Mouse (Mus musculus): ENCODE data around the gene Dohh.

Dohh gene

GRCm38 (mm10) chr10:81383802-81384604 is at the start of gene Dohh, which contains the start of gene Gm48551:
Dohh (plus strand) TSS chr10:81384428.
Gm48551 (plus strand) TSS chr10:81384466.
- peak; percentile 99 for DNase-seq

GRCm38 (mm10) chr10:81335393-81336340 is 48.6 kb upstream of the Dohh start:
- DNase-seq = no peak

GRCm38 (mm10) chr10:81336558-81336957 is 47.7 kb upstream of the Dohh start:
- DNase-seq = no peak

DNA sequence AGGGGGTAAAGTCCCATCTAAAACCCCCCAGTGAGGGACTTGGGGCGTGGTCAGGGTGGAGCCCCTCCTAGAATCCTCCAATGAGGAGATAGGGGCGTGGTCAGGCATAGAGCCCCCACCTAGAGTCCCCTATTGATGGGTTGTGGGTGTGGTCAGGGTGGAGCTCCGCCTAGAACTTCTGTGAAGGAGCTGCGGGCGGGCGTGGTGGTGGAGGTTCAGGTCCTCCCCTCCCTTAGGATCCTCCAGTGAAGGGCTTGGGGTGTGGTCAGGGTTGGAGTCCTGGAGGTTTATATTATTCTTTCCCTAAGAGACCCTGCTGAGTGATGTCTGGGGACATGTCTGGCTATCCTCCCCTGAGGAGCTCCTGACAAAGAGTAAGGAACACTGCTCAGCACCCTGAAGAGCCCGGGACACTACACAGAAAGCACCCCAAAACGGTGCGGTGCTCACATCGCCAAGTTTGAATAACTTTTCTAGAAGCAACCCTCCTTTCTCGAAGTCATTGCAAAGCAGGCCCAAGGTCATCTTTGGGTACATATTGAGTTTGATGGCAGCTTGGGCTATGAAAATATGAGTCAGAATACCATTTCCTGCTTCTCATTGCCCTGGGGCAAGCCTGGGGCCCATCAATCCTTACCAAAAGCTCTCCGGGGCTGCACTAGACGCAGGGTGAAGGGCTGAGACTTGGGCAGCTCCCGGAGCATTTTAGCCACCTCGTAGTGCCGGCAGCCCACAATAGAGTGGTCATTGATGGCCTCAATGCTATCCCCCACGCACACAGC is 43.5 kb upstream of the Dohh start:
- no peak for DNase-seq

- DNase-seq = peak; percentile 81
These were observed 42.8 kb upstream of the Dohh start for GRCm38 (mm10) chr10:81341333-81341949.

DNA sequence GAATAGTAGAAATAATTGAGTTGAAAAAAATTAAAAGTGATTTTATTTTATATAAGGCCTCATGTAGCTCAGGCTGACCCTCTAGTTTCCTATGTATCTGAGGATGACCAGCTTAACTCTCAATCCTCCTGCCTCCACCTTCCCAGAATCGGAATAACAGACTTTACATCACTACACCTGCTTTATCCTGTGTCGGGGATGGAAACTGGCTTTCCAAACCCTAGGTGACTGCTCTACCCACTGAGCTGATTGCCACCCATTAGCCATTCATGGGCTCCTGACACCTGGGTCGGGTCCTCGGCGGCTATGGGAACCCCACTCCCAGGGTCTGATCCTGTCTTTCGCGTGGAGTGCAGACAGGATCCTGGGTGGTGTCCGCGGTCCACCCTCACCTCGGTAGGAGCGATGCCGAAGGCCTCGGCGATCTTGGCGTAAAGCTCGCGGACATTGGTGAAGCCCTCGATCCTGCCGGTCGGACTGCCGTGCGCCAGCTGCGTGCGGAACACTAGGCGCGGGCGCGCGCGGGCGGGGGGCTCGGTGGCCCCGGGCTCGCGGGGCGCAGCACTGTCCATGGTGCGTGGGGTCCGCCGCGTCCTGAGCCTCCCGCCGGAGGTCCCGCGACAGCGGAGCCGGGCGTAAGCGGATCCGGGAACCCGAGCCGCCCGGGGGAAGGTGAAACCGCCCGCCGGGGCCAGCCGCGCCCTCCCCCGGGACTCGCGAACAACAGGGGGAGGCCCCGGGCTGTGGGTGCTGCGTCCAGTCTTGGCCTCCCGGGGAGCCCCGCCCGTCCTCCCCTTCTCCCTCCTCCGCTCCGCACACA is 41.3 kb upstream of the Dohh start, which contains the start of gene Gipc3:
Gipc3 (minus strand) TSS at position 581 of the 820 bp plus-strand sequence.
- DNase-seq = no peak

DNA sequence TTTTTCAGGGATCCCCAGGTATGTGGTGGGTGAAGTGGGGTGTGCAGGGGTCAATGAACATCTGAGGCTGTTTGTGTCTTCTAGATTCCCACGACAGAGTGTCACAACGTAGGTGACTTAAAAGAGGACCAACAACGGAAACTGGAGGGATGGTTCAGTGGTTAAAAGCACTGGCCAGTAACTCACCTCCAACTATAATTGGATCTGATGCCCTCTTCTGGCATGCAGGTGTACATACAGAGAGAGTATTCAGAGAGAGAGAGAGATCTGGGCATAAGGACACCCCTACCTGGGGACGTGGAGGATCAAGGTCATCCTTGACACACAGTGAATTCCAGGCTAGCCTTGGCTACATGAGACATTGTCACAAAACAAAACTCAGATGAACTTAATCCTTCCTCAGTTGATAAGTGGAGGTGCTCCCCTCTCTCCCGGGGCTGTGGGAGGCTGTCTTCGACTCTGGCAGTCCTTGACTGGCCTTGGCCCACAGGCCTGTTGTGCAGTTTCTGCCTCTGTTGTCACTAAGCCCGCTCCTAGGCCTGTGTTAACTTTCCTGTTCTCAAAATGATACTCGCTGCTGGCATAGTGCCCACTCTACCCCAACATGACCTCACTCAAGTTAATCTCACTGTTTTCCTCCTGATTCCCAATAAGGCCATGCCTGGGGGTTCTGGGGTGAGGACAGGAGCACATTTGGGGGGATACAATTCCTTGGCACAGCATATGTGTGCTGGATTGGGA is 39.6 kb upstream of the Dohh start:
- DNase-seq = no peak

DNA sequence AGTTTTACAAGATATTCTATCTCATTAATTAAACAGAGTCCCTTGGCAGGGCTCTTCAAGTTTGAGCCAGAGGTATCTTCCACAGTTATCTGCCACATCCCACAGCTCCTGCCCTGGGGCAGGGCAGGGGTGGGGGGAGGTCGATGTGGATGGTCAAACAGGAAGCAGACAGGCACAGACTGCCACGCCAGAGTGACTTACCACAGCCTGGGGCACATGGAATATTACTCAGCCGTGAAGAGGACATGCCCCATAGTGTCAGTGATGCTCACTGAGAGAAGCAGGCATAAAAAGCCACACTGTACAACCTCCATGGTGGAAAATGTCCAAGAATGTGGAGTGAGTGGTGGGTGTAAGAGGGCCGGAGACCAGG is 39.1 kb upstream of the Dohh start:
- no peak for DNase-seq

- DNase-seq = peak; percentile 88
These were observed 37.7 kb upstream of the Dohh start for GRCm38 (mm10) chr10:81346453-81347067.

DNA sequence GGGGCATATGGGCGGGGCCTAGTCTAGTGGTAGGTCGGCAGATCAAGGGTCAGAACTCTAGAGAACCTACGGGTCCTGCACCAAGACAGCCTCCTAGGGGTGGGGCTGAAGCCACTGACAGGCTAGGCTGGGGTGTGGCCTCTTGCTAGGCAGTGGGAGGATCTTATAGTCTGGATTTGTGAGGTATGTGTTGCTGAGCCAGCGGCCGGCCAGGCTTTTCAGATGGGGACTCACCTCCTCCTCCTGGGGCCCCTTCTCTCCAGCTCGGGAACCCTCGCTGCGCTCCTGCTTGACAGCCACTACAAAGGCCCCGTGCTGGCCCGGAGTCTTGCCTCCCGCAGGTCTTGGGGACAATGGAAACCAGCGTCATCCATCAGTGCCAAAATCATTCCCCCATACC is 35.1 kb upstream of the Dohh start:
- peak; percentile 74 for DNase-seq

GRCm38 (mm10) chr10:81349961-81350350 is 34.3 kb upstream of the Dohh start:
- no peak for DNase-seq

- DNase-seq = peak; percentile 100
These were observed 33.7 kb upstream of the Dohh start, which contains the start of gene Hmg20b for GRCm38 (mm10) chr10:81350351-81351063. Hmg20b (minus strand) TSS chr10:81350480.

DNA sequence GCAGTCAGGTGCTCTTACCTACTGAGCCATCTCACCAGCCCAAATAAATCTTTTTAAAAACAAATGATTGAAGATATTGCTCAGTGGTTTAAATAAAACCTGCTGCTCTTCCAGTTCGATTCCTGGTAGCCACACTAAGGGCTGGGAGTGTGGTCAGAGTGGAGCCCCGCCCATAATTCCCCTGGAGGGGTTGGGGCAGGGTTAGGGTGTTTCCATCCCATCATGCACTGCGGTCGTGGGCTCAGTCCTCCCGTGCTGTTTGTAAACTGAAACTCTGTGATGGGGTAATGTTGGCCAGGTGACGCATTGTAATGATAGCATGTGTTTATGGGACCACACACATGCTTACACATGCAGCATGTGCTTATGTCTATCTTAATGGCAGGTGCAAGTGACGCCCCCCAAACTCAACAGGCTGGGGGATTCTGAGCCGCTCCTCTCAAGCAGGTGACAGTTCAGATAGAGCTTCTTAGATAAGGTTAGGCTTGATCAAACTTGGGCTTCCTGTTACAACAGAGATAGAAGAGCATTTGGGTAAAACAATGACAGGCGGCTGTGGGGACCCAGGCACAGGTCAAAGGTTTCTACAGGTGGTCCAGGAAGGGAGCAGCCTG is 32.4 kb upstream of the Dohh start:
- DNase-seq = no peak

GRCm38 (mm10) chr10:81354738-81355477 is 29.3 kb upstream of the Dohh start:
- no peak for DNase-seq

GRCm38 (mm10) chr10:81355533-81355932 is 28.7 kb upstream of the Dohh start:
- DNase-seq = no peak

DNA sequence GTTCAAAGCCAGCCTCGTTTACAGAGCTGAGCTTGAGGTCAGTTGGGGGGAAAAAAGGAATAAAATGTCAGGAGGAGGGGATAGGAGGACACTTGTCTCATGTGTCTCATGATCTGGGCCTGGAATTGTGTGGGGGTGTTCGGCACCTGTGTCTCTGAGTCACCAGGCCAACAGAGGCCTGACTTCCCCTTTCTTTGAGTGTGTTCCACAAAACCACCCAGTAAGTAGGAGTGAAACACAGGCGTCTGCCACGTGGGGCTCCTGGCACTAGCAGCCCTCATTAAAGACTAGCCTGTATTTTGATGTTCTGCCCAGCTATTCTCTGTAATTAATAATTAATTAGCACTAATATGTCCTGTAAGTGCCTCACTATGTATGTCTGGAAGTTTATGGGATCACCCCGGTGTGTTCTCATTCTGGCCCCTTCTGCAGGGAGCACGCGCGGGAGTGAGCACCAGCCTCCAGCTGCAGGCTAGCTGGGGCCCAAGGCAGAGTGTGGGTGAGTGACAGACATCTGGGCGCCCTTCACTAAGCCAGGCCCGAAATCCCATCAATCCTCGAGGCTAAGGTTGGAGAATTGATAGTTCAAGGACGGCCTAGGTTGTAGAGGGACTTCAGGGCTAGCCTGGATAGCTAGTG is 27.8 kb upstream of the Dohh start:
- DNase-seq = no peak

DNA sequence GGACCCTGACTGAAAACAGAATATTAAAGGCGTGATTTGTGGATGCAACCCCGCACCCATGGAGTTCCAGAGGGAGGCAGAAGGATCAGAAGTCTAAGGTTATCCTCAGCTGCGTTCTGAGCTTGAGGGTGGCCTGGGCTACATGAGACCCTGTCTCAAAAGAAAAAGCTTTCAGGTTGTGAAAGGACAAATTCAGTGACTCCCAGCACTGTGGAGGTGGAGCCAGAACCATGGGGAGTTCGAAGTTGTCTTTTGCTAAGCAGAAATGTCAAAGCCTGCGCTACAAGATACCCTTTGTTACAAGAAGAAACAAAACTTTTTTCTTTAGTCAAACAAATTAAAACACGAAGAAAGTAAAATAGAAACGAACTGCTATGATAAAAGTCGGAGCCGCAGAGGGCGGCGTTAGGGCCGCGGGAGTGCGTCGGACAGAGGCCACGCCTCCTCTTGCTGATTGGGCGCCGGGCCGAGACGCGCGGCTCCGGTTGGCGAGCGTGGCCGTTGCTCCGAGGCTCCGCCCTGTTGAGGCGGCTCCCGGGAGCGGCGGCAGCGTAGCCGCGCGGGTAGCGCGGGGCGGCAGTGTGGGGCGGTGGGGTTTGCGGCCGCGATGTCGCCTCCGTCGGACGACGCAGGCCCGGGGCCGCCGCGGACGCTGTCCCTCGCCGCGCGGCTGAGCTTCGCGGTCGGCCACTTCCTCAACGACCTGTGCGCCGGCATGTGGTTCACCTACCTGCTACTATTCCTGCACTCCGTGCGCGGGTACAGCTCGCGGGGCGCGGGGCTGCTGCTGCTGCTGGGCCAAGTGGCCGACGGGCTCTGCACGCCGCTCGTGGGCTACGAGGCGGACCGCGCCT is 27.0 kb upstream of the Dohh start, which contains the start of gene Mfsd12:
Mfsd12 (plus strand) TSS at position 501 of the 854 bp plus-strand sequence.
- DNase-seq = peak; percentile 95
